Mouse (Mus musculus): ENCODE measurements at regions not wholly inside any gene's neighbourhood (a gene's known extent, or its start where the extent isn't known, plus 50 kb on each side); places are given as distances from the start of the nearest gene placed in this dataset.

- DNase-seq (ENCODE audit: extremely low spot score) = no peak
Observed at GRCm38 (mm10) chr16:70929651-70930050, 615.9 kb downstream of the Gbe1 start.

DNA sequence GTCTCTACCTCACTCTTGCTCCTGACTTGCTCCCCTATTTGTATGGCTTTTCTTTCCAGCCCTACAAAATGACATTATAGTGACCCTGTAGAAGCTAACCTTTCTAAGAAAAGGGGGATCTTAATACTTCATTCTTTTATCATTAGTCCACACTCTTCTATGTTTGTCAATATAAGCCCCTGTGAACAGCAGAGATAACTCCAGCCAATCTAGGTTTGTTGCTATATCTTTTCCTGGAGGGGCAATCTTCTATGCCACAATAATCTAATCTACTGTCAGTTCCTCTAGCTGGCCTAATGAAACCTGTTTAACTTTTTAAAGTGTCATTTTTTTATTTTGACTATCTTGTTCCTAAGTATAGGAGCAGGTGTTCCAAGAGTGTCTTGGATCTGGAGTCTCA lies 622.2 kb downstream of the Gbe1 start:
- no peak for DNase-seq (ENCODE audit: extremely low spot score)

- DNase-seq (ENCODE audit: extremely low spot score) = no peak
Observed at GRCm38 (mm10) chr16:70952937-70953336, 639.2 kb downstream of the Gbe1 start.

Data from embryo, embryonic 9.5 days (tissue).